Mouse (Mus musculus): Measurements from ENCODE around the gene Pde8b.

DNA sequence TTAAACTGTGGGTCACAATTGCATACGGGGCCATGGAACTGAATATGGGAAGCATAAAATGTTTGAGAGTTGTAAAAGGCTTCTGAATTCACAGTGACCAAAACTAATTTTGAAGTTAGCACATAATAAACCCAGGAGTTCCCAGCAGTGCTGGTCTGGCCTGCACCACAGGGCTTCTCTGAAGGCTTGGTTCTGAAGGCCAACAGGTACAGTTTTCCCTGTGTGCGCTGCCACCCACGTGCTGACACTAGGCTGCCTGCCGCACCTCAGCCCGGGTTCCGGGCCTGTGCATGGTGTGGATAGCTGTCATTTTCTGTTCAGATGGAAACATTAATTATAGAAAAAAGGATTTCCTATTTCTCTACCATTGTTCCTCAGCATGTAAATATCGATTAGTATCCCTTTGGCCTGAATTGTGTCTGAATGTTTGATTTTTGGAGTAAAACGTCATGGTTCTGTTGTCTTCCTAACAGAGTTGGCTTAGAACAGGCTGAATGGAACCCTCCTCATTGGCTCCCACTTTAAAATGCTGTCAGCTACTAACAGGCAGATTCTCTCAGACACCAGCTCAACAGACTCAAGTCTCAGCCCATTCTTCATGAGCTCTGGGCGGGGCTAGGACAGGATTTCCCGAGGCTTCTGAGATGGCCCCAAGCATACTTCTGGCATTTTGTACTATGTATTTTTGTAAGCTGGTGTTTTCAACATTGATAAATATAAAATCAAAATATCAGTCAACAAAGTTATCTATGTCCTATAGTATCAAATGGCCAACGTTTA lies 193.4 kb downstream of the Pde8b start:
- TF ChIP-seq EP300 (IDR thresholded peaks at IDR 0.05; ENCODE audit: low read depth) (no peak), CTCF (IDR thresholded peaks at IDR 0.05; ENCODE audit: low read depth) (no peak)
